Mouse (Mus musculus): ENCODE results near the gene Ddx20. TPM values are rescaled to one million over a fixed set of nuclear protein-coding genes. Genes with fewer than 3 reads are reported as not detected.

Gene Ddx20
- total and polyA plus RNA-seq, 3 experiments = 31.6 to 66.8 (median 37.3) TPM

DNA sequence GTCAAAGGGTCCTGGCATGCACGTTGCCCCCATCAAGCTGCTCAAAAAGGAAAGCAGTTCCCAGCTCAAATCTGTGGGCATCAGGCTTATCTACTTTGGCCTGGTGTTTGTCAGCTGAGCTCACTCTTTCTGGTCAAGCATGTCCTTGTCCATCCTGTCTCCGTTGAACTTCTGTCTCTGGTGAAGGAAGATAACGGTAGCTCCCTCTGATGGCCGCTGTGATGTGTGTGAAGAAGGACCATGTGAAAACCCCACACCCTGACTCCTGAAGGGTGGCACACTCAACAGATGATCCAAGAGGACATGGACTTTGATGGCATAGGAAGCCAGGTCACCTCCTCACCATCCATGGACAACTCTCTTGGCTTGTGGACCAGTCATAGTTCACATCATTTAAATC lies 31.4 kb upstream of the Ddx20 start:
- Histone ChIP-seq H3K4me1 (ENCODE audit: control insufficient read depth in 1 of 2, insufficient read depth in 2 of 2, low read length in 2 of 2) (no peaks in the 10 kb centered on the region), H3K27ac (ENCODE audit: control insufficient read depth, low read depth, low read length) (no peak overlapping the region), H3K9me3 (replicated peaks; ENCODE audit: insufficient read depth, low read length) (no peaks in the 10 kb centered on the region), H3K79me2 (ENCODE audit: control insufficient read depth, insufficient read depth, low read length, poor library complexity) (no peaks in the 10 kb centered on the region), H3K9ac (ENCODE audit: control insufficient read depth, low read depth, low read length, poor library complexity, severe bottlenecking) (no peak overlapping the region), H3K4me3 (ENCODE audit: control insufficient read depth in 1 of 2, insufficient read depth in 1 of 2, low read depth in 2 of 2, low read length in 2 of 2) (no peak overlapping the region), H3K36me3 (ENCODE audit: control insufficient read depth in 1 of 2, insufficient read depth in 2 of 2, low read length in 2 of 2) (no peaks in the 10 kb centered on the region), H3K27me3 (ENCODE audit: control insufficient read depth in 1 of 2, insufficient read depth in 2 of 2, low read length in 2 of 2) (no peaks in the 10 kb centered on the region)
- DNase-seq (ENCODE audit: low read depth, low spot score) = no peak
- TF ChIP-seq CTCF (IDR thresholded peaks at IDR 0.05 in 2 of 3, conservative IDR thresholded peaks at IDR 0.05 in 1 of 3; ENCODE audit: control insufficient read depth in 1 of 3, insufficient read depth in 1 of 3, low read depth in 2 of 3, low read length in 3 of 3, poor library complexity in 1 of 3, severe bottlenecking in 1 of 3) = 0 out of 6 replicates have a peak, but pooled peaks of 1 of the 3 experiments have one; percentile 1
- no peak for TF ChIP-seq GATA1 (IDR thresholded peaks at IDR 0.05; ENCODE audit: low read depth, low read length)

GRCm38 (mm10) chr3:105717856-105718555 lies 30.6 kb upstream of the Ddx20 start:
- Histone ChIP-seq H3K27ac (ENCODE audit: control insufficient read depth, low read depth, low read length) (no peak overlapping the region), H3K9ac (ENCODE audit: control insufficient read depth, low read depth, low read length, poor library complexity, severe bottlenecking) (no peak overlapping the region), H3K36me3 (ENCODE audit: control insufficient read depth in 1 of 2, insufficient read depth in 2 of 2, low read length in 2 of 2) (no peaks in the 10 kb centered on the region), H3K9me3 (replicated peaks; ENCODE audit: insufficient read depth, low read length) (no peaks in the 10 kb centered on the region), H3K4me3 (ENCODE audit: control insufficient read depth in 1 of 2, insufficient read depth in 1 of 2, low read depth in 2 of 2, low read length in 2 of 2) (no peak overlapping the region), H3K27me3 (ENCODE audit: control insufficient read depth in 1 of 2, insufficient read depth in 2 of 2, low read length in 2 of 2) (no peaks in the 10 kb centered on the region), H3K4me1 (ENCODE audit: control insufficient read depth in 1 of 2, insufficient read depth in 2 of 2, low read length in 2 of 2) (no peaks in the 10 kb centered on the region), H3K79me2 (ENCODE audit: control insufficient read depth, insufficient read depth, low read length, poor library complexity) (no peaks in the 10 kb centered on the region)
- TF ChIP-seq NRF1 (IDR thresholded peaks at IDR 0.05; ENCODE audit: insufficient read depth, low read depth, low read length, poor library complexity, severe bottlenecking) = no peak
- TF ChIP-seq HCFC1 (IDR thresholded peaks at IDR 0.05; ENCODE audit: low read depth, low read length) = no peak
- TF ChIP-seq MXI1 (IDR thresholded peaks at IDR 0.05; ENCODE audit: low read depth, low read length) = no peak
- no peak for TF ChIP-seq ETS1 (IDR thresholded peaks at IDR 0.05; ENCODE audit: low read depth, low read length)
- no peak for TF ChIP-seq MYB (IDR thresholded peaks at IDR 0.05; ENCODE audit: low read depth, low read length)
- no peak for TF ChIP-seq GABPA (IDR thresholded peaks at IDR 0.05; ENCODE audit: low read depth, low read length)
- no peak for TF ChIP-seq CTCF (IDR thresholded peaks at IDR 0.05 in 2 of 3, conservative IDR thresholded peaks at IDR 0.05 in 1 of 3; ENCODE audit: control insufficient read depth in 1 of 3, insufficient read depth in 1 of 3, low read depth in 2 of 3, low read length in 3 of 3, poor library complexity in 1 of 3, severe bottlenecking in 1 of 3)
- TF ChIP-seq SMC3 (IDR thresholded peaks at IDR 0.05; ENCODE audit: low read depth, low read length) = no peak
- TF ChIP-seq ZC3H11A (IDR thresholded peaks at IDR 0.05; ENCODE audit: low read depth, low read length) = no peak
- no peak for TF ChIP-seq JUND (IDR thresholded peaks at IDR 0.05; ENCODE audit: low read depth, low read length)
- DNase-seq (ENCODE audit: low read depth, low spot score) = no peak

- Histone ChIP-seq H3K9me3 (replicated peaks; ENCODE audit: insufficient read depth, low read length) (no peaks in the 10 kb centered on the region), H3K36me3 (ENCODE audit: control insufficient read depth in 1 of 2, insufficient read depth in 2 of 2, low read length in 2 of 2) (no peaks in the 10 kb centered on the region), H3K9ac (ENCODE audit: control insufficient read depth, low read depth, low read length, poor library complexity, severe bottlenecking) (no peak overlapping the region), H3K27ac (ENCODE audit: control insufficient read depth, low read depth, low read length) (no peak overlapping the region), H3K79me2 (ENCODE audit: control insufficient read depth, insufficient read depth, low read length, poor library complexity) (no peaks in the 10 kb centered on the region), H3K27me3 (ENCODE audit: control insufficient read depth in 1 of 2, insufficient read depth in 2 of 2, low read length in 2 of 2) (no peaks in the 10 kb centered on the region), H3K4me3 (ENCODE audit: control insufficient read depth in 1 of 2, insufficient read depth in 1 of 2, low read depth in 2 of 2, low read length in 2 of 2) (no peak overlapping the region), H3K4me1 (ENCODE audit: control insufficient read depth in 1 of 2, insufficient read depth in 2 of 2, low read length in 2 of 2) (no peaks in the 10 kb centered on the region)
- no peak for TF ChIP-seq E2F4 (IDR thresholded peaks at IDR 0.05; ENCODE audit: borderline replicate concordance, low read depth, low read length)
- TF ChIP-seq SMC3 (IDR thresholded peaks at IDR 0.05; ENCODE audit: low read depth, low read length) = no peak
- no peak for TF ChIP-seq TBP (IDR thresholded peaks at IDR 0.05; ENCODE audit: low read depth, low read length)
- TF ChIP-seq CHD2 (IDR thresholded peaks at IDR 0.05; ENCODE audit: low read length) = no peak
- no peak for TF ChIP-seq POLR2AphosphoS5 (IDR thresholded peaks at IDR 0.05; ENCODE audit: borderline replicate concordance, low read depth, low read length)
- no peak for TF ChIP-seq GABPA (IDR thresholded peaks at IDR 0.05; ENCODE audit: low read depth, low read length)
- TF ChIP-seq CTCF (IDR thresholded peaks at IDR 0.05 in 2 of 3, conservative IDR thresholded peaks at IDR 0.05 in 1 of 3; ENCODE audit: control insufficient read depth in 1 of 3, insufficient read depth in 1 of 3, low read depth in 2 of 3, low read length in 3 of 3, poor library complexity in 1 of 3, severe bottlenecking in 1 of 3) = no peak
- no peak for TF ChIP-seq CHD1 (IDR thresholded peaks at IDR 0.05; ENCODE audit: low read depth, low read length)
- TF ChIP-seq POLR2A (IDR thresholded peaks at IDR 0.05; ENCODE audit: control insufficient read depth in 1 of 2, insufficient read depth in 1 of 2, low read depth in 1 of 2, low read length in 2 of 2, poor library complexity in 1 of 2) = no peak
- DNase-seq (ENCODE audit: low read depth, low spot score) = no peak
Measured at GRCm38 (mm10) chr3:105716353-105717000, 29.1 kb upstream of the Ddx20 start.

Data from MEL (cell line).